In the genomic region with DNA sequence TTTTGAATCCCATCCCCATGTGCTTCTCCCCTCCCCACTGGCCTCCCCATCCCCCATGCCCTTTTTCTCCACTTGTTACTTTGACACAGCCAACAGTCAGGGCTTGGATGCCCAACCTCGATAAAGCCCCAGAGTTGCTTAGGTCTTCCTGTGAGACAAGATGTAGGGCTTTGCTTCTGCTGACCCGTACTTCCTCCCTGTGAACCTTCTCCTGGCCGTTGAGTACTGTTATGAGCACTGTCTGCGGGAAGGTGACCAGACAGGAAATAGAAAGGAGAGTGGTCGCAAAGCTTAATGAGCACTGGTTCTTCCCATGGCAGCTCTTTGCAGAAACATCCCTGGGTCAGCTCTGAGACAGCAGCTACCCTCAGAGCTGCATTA, we compare ENCODE assay signal across 8 mouse cellular contexts. TPM values are rescaled to one million over a fixed set of nuclear protein-coding genes. Genes with fewer than 3 reads are reported as not detected.
DNase-seq lines count a peak whose midpoint lies in the region; ATAC-seq and TF ChIP-seq lines count a peak whose summit lies in the region.

No protein-coding gene starts in this region.

- no peak overlapping the region for H3K4me2 ChIP-seq in hindbrain, embryonic 11.5 days (replicated peaks; ENCODE audit: low read depth, low read length)
- H3K4me2 ChIP-seq in liver, embryonic 16.5 days (ENCODE audit: low read depth, low read length): peak overlapping the region; percentile 6; the same call in 1 of the 2 replicates

- H3K27me3 ChIP-seq in hindbrain, embryonic 11.5 days (ENCODE audit: control insufficient read depth, insufficient read depth, low read length): no peaks in the 10 kb centered on the region
- no peaks in the 10 kb centered on the region for H3K27me3 ChIP-seq in liver, embryonic 16.5 days (ENCODE audit: control insufficient read depth, insufficient read depth, low read depth, low read length)

- intact Hi-C loops in gastrocnemius, postnatal 14 days (cut with DNase I; ENCODE audit: low total_unique reads): no loop called here

- ATAC-seq in hindbrain, embryonic 11.5 days (ENCODE audit: low FRiP score): no peak
- no peak for ATAC-seq in liver, embryonic 16.5 days (ENCODE audit: low read depth)

- no peaks in the 10 kb centered on the region for H3K36me3 ChIP-seq in hindbrain, embryonic 11.5 days (ENCODE audit: control insufficient read depth, insufficient read depth, low read length)
- no peaks in the 10 kb centered on the region for H3K36me3 ChIP-seq in liver, embryonic 16.5 days (ENCODE audit: control insufficient read depth, insufficient read depth)

- no peak overlapping the region for H3K4me3 ChIP-seq in cortical plate, adult 2 months (ENCODE audit: insufficient read depth, low read length)
- no peak overlapping the region for H3K4me3 ChIP-seq in hindbrain, embryonic 11.5 days (ENCODE audit: low read depth, low read length)
- no peak overlapping the region for H3K4me3 ChIP-seq in liver, embryonic 16.5 days (ENCODE audit: low read depth, low read length)

- H3K4me1 ChIP-seq in cortical plate, adult 2 months (ENCODE audit: control insufficient read depth, insufficient read depth, low read length): peaks cover 3% of the 10 kb centered on the region
- H3K4me1 ChIP-seq in hindbrain, embryonic 11.5 days (replicated peaks; ENCODE audit: control insufficient read depth, insufficient read depth, low read length): no peaks in the 10 kb centered on the region
- peaks cover 48% of the 10 kb centered on the region for H3K4me1 ChIP-seq in liver, embryonic 16.5 days (ENCODE audit: control insufficient read depth, low read depth, low read length)

- H3K9me3 ChIP-seq in hindbrain, embryonic 11.5 days (ENCODE audit: control insufficient read depth, low read length): no peaks in the 10 kb centered on the region
- H3K9me3 ChIP-seq in liver, embryonic 16.5 days (replicated peaks; ENCODE audit: control insufficient read depth, low read length): no peaks in the 10 kb centered on the region

- TF ChIP-seq CTCF in cortical plate, adult 2 months (IDR thresholded peaks at IDR 0.05; ENCODE audit: extremely low read depth, insufficient read depth, low read length): no peak

- TF ChIP-seq POLR2A in cortical plate, adult 2 months (IDR thresholded peaks at IDR 0.05; ENCODE audit: extremely low read depth, insufficient read depth, low read length): no peak

- H3K9ac ChIP-seq in hindbrain, embryonic 11.5 days (ENCODE audit: low read depth, low read length): no peak overlapping the region
- peak overlapping the region; percentile 17; the same call in 1 of the 2 replicates for H3K9ac ChIP-seq in liver, embryonic 16.5 days (ENCODE audit: low read depth, low read length)

- DNase-seq in kidney, postnatal 14 days: peak; percentile 12
- DNase-seq in kidney, adult 9 months: no peak
- no peak for DNase-seq in hindbrain, embryonic 11.5 days (ENCODE audit: low spot score)
- DNase-seq in thymus, adult 18-20 months: no peak
- DNase-seq in T-cell, adult 2 months (ENCODE audit: low spot score): no peak
- DNase-seq in gastrocnemius, postnatal 14 days: no peak

- H3K27ac ChIP-seq in cortical plate, adult 2 months (ENCODE audit: insufficient read depth, low read length): peak overlapping the region; percentile 1; the same call in 1 of the 2 replicates
- H3K27ac ChIP-seq in hindbrain, embryonic 11.5 days (ENCODE audit: low read depth, low read length): 0 out of 2 replicates have a peak overlapping the region, but pooled peaks have one; percentile 8
- H3K27ac ChIP-seq in liver, embryonic 16.5 days (ENCODE audit: low read length): peak overlapping the region; percentile 65

- WGBS in hindbrain, embryonic 11.5 days: 66% methylated on average over 5 of the region's 5 CpGs
- WGBS in liver, embryonic 16.5 days (ENCODE audit: insufficient replicate concordance): 8% methylated on average over 5 of the region's 5 CpGs

RNA-seq across cellular contexts. Expression of gene Spock2, which starts 25.4 kb away (rescaled TPM):
- polyA plus RNA-seq in cortical plate, adult 2 months (2012; rRNA removed): 382 and 387 TPM in 2 replicates
- polyA plus RNA-seq in hindbrain, embryonic 11.5 days (2014; fragmentation: Nextera tagmentation; extraction: Ambion mirVana): 19.2 and 19.3 TPM in 2 replicates
- 0.02 and 0.14 TPM in 2 replicates for polyA plus RNA-seq in liver, embryonic 16.5 days (2015; fragmentation: Nextera tagmentation; extraction: Ambion mirVana)
- 10 to 100 TPM in 1 of 2 experiments, 1 to 10 TPM in 1; 6.2 to 10.5 TPM for total RNA-seq in gastrocnemius, postnatal 14 days (2021)

Comparison
In these comparisons a context has a peak if more than half of its experiments do, and no peak if none do; other contexts are left out.
1. H3K27ac ChIP-seq: peak in every context shown above with its lines; median percentile 65 in liver, embryonic 16.5 days; 8 in hindbrain, embryonic 11.5 days; 1 in cortical plate, adult 2 months.
2. RNA of gene Spock2, which starts 25.4 kb away (polyA plus RNA-seq): 382 to 387 TPM in cortical plate, adult 2 months; 19.2 to 19.3 TPM in hindbrain, embryonic 11.5 days and 0.02 to 0.14 TPM in liver, embryonic 16.5 days; every median in the first group is over 10 times any median in the second.